Mouse (Mus musculus) T-cell, adult 2 months (primary cell): ENCODE measurements around the gene Herpud2.

ENCODE experiments used
- DNase-seq: peaks from one replicate; pipeline ENCODE4 v3.0.0; 2022; ENCODE audit warnings: low spot score

Herpud2 gene

DNA sequence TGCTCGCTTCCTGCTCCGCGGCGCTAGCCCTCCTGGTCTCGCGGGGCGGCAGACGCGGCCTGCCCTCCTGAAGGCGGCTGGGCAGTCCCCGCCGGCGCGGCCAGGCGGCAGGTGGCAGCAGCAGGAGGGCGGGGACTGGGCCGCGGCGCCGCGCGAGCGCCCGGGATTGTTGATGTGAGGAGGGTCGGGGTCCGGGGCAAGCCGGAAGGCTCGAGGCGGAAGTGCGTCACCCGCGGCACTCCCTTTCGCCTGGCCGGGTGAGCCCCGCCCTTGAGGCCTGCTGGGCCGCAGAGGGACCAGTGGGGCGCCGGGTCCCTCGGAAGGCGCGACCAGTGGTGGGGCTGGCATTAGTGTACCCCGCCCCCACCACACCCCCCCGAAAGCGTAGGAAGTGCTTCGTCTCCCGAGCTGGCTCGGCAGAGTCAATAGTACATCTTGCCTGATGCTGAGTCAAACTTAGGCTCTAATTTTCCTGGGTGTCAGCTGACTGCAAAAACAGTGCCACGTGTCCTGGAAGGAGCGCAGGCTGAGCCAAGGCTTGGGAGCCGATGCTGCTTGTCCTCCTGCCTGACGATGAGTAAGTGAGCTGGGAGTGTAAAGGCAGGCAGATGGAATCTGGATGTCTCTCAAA is at the start of gene Herpud2:
Gene Herpud2, minus strand, starts transcription at position 210 of the 631 bp plus-strand sequence.
- DNase-seq, result peak; percentile 92

DNA sequence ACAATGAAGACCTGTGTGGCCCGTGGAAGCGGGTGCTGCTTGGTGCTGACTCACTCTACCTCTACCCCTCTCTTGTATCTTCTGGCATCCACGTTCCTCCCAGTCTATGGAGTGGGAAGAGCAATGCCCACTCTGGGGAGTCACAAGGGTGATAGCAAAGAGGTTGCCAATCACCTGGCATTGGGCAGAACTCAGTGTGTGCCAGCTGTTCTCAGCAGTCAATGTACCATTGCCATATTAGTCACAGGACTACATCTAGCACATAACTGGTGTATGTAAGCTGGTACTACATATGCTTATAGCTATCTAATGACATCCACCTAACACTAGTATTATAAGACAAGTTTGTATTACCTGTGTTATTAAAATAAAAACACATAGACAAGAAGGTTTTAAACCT is 49.4 kb upstream of the Herpud2 start:
- DNase-seq, result no peak

DNA sequence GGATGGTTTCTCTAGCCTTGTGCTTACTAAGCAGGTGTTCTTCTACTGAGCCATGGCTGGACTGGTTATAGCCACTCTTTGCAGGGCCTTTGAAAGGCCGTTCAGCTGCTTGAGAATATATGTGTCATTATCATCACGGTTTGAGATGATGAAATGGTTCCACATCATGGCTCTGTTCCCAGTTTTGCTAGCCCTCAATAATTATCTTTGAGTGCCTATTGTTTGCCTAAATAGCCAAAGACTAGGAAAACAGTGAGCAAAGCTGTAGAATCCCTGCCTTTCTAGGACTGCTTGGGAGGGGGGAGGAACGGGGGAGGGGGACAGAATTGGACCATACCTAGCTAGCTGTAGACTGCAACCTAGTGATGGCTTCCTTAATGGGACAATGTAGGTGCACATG is 48.5 kb upstream of the Herpud2 start:
- no peak for DNase-seq

DNA sequence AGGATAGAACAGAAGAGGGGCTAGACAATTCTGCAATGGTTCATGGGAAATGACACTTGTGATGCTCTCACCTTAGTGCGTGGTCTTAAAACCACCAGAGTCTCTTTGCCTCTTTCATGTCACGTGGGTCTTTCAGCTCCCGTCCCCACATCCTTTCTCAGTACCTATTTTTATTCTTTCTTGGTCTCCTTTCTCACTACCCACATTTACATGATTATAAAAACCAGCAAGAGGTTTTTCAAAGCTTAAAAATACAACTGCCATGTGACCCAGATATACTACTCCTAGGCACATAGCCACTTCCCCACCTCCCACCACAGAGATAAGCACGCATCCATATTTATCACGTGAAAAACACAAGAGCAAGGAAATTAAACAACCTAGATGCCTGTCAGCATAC is 45.1 kb upstream of the Herpud2 start:
- DNase-seq, result peak; percentile 81

DNA sequence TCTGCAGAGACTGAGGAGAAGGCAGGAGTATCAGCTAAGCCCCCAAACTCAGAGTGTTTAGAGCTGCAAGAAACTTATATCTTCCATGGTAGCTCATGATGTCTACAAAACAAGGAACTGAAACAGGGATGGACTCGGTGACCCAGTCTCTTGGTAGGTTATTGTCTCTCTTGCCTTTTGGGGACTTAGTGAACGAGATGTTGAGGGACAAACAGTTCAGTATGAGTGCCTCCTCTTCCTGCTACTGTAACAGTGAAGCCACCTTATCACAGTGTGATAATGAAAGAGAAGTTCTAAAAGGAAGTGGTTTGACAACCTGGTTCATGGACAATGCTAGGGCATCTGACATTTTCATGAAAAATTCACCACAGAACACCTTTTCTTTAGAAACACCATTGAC is 40.0 kb upstream of the Herpud2 start:
- DNase-seq, result peak; percentile 36

DNA sequence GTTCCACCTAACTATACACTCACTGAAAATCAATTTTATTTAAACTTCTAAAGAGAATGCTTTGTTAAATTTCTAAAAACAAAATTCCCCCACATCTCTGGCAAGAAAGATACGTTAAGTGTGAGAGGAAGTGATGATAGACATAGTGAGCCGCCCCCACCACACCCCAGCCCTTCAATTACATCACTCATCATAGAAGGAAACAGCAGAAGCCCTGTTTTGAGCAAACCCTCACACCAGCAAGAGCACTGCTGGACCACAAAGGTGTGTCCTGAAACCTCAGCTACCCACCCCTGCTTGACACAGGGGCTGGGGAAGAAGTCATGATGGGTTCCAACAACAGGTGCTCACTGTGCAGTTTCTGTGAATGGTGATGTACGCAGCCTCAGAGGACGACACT is 34.9 kb upstream of the Herpud2 start:
- peak; percentile 83 for DNase-seq

DNA sequence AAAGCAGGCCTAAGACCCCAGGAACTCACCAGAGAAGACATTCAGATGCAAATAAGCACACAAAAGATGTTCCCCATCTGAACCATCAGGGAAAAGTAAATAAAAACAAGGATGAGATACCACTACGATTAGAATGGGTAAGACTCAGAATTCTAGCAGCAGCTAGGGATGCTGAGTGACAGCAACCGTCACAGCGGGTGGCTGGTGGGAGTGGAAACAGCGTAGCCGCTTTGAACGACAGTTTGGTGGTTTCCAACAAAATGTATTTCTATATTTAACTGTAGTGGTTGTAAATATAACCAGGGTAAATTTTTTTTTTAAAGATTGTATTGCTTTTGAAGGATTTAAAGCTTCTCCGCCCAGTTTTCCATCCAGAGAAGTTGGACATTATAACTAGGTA is 34.2 kb upstream of the Herpud2 start:
- peak; percentile 52 for DNase-seq

DNA sequence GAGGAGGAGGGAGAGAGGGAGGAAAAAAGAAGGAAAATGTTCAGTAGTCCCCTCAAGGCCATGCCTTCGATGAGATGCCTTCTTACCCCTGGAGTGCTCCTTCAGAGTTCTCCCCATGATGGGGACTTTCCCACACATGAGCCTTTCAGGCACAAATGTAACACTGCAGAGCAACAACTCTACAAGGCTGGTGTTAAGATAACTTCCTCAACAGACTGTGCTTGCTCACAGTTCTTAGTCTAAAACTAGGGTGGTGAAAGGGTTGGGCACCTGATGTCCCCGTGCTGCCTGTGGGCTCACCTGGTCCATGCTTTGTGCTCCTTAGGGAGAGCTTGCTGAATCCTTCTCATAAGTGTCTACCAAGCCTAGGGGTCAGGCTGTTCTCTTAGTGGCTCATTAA is 33.0 kb upstream of the Herpud2 start:
- no peak for DNase-seq

DNA sequence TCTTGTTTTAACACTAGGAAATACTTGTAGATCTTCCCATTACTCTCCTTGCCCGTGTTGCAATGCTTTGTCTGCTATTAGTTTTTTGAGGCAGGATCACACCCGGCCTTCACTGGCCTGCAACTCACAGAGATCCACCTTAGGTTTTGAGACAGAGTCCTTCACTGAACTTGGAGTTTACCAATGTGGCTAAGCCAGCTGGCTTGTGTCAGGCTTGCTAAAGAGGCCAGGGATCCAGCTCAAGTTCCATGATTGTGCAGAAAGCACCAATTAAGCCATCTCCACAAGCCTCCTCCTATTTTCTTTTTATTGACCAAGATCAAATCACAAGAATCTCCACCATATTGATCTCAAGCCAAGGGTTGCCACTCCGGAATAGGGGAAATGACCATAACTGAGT is 26.4 kb upstream of the Herpud2 start:
- DNase-seq, result no peak

DNA sequence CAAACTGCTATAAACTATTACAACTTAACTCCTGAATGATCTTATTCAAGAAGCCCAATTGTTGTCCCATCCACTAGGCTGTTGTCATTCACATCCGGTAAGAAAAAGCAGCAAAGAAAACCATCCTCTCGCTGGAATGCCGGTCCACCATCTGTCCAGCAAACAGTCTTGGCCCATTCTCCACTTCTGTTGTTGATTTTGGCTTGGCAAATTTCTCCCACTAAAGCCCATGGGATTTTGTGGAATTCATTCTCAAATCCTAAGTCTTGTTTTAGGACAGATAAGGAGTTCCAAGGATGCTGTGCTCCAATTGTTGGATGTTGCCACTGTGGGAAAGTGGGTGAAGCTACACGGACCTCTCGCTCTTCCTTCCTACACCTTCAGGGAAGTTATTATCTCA is 25.6 kb upstream of the Herpud2 start:
- DNase-seq, result no peak

DNA sequence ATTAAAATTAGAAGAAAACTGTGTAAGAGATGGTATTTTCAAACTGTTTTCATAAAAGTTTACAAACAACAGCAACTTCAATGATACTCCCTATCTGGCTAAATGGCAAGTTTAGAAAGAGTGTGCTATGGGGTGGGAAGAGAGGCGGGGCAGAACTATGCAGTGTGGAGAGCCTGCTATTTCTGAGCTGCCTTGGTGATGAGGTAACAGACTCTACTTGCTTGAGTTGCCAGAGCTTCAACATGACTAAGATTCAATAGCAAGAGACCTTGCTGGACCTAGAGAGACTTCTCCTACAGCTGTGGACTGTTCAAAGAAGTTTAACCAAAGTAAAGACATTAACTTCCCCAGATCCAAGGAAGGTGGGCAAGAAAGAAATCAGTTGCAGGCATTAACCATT is 24.9 kb upstream of the Herpud2 start:
- DNase-seq, result no peak

DNA sequence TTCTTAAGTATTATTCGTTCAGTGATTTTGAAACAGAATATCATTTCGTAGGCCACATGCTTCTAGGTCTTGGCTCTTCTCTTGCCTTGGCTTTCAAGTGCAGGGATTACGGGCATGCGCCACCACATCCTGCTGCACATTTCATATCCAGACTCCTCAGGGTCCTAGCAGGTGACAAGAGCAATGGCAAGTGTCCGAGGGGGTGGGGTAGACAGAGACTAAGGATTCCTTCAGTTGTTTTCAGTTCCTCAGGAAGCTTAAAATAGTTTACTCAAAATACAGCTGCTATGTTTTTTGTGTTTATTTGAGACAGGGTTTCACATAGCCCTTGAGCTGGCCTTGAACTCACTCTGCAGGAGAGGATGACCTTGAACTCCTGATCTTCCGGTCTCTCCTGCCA is 24.4 kb upstream of the Herpud2 start:
- no peak for DNase-seq

DNA sequence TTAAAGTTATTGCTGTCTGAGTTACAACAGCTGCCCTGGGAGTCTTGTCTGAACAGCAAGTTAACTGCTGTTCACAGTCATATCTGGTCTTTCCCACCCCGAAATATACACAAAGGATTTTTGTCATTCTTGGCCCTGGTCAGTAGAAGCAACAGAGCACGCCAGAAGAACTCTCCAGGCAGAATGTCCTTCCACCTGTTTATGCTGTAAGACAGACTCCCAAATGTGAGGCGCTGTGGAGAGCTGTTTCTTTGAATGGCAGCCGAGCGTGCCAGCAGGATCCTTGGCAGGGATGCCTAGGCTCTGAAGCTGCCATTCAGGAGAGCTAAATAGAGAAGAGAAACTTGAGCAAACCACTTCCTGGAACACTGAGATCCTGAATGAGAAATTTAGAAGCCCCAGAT is 23.4 kb upstream of the Herpud2 start:
- DNase-seq, result no peak

DNA sequence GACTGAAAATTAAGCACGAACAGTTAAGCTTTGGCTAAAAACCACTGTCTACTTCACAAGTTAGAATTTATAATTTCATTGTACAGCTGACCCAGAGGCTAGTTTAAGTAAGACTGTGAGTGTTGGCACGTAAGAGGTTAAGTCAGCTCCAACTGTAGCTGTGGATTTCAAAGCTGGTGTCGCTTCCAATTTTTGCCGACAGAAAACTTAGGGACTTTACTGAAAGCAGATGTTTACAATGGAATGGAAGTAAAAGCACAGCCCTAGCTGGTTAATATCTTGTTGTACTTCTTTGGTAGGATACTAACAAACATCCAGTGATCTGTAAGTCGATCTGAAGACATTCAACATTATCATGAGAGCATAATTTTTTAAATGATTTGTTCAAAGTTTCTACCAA is 23.0 kb upstream of the Herpud2 start:
- DNase-seq, result no peak

DNA sequence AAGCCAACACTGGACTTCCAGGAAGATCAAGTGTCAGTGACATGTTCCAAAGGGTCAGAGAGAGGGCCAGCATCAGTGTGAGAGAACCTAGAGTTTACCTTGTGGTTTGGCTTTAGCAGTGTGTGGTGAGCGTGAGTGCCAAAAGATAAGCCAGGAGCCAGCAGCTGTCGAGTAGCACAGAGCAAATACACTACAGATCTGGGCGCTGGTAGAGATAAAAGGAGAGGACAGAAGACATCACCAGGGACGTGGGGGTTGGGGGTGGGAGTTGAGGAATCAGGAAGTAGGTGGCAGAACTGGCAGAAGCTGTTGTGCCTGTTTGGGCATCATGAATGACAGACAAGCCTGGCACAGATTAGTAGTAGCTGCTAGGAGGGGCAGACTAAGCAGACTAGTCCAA is 21.6 kb upstream of the Herpud2 start:
- DNase-seq, result peak; percentile 44

DNA sequence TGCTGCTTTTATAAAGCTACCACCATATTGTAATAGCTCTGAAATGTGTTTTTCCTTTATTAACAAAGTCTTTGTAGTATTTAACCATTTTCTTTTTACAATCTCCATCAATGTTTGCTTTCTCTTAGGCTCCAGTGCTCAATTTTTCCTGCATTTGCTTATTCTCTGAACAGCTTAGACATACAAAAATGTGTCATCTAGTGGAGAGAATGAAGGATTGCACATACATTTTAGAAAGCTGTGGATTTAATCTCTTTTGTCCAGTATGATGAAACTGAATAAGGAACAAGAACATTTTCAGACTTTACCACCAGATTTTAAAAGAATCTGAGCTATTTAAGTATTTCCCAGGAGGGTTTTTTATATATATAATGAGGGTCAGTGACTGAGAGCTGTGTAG is 18.0 kb upstream of the Herpud2 start:
- no peak for DNase-seq

DNA sequence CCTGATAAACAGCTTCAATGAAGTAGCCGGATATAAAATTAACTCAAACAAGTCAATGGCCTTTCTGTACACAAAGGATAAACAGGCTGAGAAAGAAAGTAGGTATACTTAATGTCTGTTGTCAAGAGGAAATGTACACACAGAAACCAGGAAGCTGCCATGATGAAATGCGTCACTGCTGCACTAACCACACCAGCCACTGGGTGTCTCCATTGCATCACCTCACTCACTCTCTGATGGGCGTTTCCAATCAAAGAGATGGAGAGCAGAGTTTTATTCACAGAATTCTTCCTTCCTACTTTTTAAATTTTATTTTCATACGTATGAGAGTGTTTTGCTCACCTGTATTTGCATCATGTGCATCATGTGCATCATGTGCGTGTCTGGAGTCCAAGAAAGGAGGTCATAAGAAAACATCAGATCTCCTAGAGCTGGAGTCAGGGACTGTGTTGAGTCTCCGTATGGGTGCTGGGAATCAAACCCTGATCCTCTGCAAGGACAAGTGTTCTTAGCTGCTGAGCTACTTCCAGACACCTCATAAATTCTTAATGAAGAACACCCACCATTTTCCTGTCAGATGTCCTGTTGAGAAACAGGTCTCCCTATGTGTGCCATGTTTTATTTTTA is 16.0 kb upstream of the Herpud2 start:
- DNase-seq, result peak; percentile 86

DNA sequence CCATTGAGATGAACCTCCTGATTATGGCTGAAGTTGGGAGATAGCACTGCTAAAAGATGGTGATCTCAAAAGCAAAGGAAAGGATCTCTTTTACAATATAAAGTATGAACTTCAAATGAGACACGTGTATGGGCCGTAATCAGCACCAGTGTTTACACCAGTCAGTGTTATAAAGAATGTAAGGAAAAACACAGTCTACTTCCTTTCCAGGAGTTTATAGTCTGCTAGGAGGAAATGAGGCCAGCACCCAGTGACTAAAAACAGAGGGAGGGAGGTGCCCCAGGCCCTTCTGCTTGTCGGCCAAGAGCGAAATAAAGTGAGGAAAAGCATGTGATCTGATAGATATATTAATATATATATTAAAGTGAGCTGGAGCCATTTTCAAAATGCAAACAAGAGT is 6.6 kb upstream of the Herpud2 start:
- no peak for DNase-seq

DNA sequence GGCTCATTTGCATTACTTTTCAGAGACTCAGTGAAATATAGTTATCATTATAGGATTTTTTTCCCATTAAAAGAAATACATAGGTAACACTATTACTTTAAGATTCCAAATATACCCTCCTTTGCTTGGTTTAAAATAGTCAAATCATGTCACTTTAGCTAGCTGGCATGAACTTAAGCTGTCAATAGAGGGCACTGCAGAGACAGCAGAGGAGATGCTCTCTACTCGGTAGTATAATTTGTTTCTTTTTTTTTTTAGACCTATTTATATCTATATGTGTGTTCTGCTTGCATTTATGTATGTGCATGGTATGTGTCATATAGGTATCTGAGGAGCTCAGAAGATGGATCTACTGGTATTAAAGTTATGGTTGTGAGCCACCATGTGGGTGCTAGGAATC is 4.8 kb upstream of the Herpud2 start:
- peak; percentile 37 for DNase-seq

DNA sequence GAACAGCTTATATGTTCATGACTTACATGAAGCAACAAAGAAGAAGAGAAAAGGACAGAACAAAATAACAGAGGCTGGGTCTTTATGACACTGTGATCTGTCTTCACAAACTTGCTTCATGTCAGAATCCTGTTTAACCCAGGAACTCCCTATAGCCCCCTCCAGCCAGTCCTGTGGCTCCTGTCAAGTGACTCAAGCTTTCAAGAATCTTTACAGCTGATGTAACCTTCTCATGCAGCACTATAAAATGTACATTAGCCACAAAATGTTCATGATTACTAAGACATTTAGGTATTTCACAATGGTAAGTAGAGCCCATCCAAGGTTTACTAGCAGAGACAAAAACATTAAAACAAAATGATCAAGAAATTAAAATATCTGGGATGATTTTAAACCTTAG is 1.4 kb upstream of the Herpud2 start:
- DNase-seq, result no peak

DNA sequence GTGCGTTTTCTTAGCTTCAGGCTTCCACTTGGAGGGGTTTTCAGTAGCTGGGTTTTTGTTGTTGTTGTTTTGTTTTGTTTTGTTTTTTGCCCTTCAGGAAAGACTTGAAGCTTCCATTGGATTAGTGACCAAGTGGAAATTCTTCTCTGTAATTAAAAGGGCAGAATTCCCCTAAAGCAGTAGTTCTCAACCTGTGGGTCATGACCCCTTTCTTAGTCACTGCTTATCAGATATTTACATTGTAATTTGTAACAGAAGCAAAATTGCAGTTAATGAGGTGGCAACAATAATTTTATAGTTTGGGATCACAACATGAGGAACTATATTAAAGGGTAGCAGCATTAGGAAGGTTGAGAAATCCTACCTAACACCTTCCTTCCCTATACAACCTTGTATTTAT is 837 bp upstream of the Herpud2 start:
- no peak for DNase-seq

DNA sequence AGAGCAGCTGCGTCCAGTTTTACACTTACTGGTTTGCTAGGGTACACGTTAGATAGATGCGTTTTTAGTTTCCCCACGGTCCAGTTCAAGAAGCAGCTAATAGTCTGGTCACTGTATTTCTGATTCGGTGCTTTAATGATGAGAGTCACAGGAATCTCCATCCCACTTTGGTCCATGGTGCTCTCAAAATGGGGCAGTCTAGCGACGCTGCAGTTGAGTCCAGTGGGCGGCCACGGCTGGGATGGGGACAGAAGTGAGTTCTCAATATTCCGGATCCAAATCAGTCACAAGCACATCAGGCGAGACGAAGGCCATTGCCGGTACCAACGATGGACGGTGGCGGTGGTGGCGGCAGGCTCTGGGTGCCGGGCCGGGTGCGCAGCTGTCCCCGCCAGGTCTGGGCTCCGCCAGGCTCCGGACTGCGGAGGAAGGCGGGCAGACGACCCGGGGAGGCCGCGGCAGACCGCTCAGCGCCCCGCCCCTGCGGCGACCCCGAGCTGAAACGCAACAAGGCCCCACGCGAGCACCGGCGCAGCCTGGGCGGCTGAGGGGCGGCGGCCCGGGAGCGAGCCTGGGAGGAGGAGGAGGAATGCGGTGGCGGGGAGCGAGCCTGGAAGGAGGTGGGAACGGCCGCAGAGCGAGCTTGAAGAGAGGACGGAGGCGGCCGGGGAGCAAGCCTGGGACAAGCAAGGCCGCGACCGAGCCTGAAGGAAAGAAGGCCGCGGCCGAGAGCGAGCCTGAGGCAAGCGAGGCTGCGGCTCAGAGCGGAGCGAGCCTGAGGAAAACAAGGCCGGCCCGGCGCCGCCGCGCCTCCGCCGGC is 619 bp downstream of the Herpud2 start:
- no peak for DNase-seq

DNA sequence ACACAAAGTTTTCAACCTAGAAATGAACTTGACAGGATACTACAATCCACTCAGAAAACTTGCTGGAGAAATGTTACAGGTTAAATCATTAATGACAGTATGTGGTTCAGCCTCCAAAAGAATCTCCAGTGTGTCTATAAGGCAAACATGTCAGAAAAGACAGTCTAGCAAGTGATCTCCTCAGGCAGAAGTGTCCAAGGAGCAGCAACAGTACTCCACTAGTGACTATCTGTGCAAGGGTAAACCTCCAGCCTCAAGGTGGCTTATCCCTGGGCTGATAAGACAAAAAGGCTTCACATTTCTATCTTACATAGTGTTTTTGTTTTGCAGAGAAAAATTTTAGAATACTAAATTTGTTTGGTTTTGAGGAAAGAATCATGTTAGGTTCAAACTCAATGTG is 2.9 kb downstream of the Herpud2 start:
- DNase-seq, result no peak
